Mouse (Mus musculus) liver (tissue): ENCODE data around the gene Cxcl14.
A peak's percentile ranks its signal among the peaks of the same experiment; 100 is the strongest.

ENCODE experiments used
- DNase-seq: peaks from one replicate; pipeline ENCODE4 v3.0.0-alpha.2; 2020; ENCODE audit warnings: mixed read lengths

Cxcl14 gene

DNA sequence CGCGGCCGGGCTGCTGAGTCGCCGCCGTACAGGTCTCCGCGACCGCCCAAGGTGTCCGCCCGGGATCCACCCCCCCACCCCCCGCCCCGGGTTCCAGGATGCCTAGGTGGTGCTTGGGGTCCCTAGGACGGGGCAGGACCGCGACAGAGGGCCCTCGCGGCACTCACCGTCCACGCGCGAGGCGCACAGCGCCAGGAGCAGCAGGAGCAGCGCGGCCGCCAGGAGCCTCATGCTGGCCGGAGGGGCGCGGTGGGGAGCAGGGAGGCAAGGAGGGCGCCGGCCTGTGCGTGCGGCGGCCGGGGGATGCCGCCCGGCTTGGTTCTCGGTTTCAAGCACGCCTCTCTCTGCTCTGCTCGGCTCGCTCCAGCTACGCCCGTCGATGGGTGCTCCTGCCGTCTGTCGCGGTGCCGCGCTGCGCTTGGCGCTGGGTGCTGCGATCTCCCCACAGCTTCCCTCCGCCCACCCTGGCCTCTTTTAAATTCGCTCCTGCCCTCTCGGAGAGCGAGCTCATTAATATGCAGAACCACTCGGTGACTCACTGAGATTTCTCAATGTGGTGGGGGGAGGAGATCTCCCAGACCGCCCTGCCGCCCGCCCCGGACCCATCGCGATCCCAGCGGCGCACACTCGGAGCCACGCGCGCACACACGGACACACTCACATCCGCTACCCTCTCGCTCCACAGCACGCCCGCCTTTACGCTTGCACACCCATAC is at the start of gene Cxcl14:
Gene Cxcl14 (minus strand): TSS at position 609 of the 716 bp plus-strand sequence.
- DNase-seq = no peak

DNA sequence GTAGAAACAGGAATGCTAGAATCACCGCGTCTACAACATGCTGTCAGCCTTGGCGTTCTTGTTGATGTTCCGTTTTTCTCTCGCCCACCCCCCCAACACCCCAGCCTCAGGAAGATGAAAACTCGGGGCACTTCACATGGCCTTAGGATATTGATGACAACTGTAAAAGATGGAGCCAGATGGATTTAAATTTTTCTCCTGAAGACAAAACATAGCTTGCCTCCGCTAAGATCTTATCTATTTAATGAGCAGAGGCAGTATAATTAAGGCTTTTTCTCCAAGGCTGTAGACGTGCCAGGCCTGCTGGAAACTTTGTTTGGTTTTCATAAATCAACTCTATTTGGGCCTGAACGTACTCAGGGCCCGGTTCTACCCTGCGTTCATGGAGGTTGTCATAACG is 48.0 kb upstream of the Cxcl14 start:
- no peak for DNase-seq

DNA sequence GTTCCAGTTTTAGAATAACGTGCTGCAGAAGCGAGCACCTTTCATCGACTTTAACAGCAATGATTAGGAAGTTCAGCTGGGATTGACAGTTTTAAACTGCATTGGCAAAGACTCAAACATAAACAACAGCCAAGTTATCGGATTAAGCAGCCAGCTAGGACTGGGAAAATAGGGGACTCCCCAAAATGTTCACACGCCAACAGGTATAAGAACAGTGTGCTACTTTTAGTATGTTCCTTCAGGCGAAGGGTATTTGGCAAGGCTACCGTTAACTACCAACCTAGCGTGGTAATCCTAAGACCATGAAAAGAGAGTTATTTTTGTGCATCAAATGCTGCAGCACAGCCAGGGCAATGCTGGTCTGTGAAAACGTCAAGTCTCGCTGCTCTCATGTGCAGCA is 46.1 kb upstream of the Cxcl14 start:
- no peak for DNase-seq

DNA sequence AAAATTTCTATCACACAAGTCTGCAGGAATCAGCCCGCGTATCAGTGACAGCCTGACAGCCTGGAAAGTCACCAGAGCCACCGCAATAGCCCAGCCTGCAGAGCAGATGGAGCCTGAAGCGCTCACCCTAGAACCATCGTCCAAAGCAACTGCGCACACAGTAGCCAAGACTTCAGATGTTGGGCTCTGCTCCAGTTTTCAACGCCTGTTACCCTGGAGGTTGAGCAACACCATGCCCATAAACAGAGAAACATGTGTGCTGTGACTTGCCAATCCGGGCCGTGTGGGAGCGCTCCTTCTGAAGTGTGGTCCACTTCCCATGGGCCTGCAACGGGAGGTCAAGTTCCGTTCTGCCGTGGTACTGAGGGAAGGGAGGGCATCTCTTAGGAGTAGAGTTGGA is 44.2 kb upstream of the Cxcl14 start:
- DNase-seq = no peak

DNA sequence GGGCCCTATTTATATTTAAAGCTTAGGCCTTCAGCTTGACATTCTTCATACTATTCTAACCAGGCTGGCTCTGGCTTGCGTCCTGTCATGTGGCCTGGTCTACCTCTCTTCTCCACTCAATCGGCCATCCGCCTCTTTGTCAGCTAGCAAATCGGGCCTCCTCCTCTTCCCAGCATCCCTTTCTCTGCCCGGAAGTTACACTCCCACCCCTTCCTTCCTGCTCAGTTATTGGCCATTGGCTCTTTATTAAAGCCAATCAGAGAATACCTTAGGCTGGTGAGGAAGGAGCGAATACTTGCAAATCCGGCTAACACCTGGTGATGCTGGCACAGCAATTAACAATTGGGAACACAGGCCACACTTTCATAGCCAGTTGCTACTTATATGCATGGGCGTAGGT is 43.5 kb upstream of the Cxcl14 start:
- DNase-seq = no peak

DNA sequence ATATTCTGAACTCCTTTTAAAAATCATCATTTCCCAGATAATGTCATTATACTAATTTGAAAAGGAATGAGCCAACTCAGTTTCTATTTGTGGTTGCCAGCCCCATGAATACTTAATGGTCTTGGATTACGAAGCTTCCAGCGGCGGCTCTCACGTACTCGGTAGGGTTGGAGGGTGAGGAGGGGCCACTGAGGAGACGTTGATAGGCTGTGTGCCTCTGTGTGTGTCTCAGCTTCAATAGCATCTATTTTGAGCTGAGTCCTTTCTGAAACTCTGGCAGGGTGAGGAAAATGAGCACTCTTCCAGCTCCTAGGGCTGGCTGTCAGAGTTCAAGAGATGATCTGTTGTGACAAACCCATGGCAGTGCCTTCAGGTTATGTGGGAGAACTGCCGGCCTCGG is 40.6 kb upstream of the Cxcl14 start:
- DNase-seq = no peak

DNA sequence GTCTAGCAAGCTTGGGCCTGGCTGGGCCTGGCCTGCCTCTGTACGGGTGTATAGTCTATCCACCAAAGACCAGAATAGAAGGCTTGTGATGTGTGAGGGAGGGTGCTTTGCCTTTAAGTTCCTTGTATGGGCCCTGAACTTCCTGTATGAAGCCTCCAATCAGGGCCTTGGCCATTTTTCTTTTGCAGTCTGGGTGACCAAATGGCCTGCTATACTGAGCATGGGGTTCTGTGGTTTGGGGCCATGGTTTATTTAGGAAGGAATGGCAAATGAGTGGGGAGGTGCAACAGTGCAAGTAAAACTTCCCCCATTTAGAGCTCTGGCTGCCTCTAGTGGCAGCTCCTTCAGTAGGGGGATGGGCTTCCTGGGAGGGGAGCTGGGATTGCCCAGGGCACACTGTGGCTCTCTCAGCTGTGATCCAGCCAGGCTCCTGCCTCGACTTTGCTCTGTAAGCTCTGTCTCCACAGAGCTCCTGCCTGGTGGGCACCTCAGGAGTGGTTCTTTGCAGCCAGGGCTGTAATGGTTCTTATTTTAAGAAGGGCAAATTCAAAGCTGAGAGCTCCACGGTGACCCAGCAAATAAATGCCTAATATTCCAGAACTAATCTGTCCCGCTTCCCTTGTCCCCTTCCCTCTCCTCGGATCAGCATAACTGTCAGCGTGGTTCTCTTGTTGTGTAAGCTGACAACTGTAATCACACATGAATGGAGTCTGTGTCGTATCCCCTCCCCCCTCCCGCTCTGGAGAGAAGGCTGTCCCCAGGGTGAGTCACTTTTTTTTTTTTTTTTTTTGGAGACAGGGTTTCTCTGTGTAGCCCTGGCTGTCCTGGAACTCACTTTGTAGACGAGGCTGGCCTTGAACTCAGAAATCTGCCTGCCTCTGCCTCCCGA is 38.7 kb upstream of the Cxcl14 start:
- DNase-seq = no peak

DNA sequence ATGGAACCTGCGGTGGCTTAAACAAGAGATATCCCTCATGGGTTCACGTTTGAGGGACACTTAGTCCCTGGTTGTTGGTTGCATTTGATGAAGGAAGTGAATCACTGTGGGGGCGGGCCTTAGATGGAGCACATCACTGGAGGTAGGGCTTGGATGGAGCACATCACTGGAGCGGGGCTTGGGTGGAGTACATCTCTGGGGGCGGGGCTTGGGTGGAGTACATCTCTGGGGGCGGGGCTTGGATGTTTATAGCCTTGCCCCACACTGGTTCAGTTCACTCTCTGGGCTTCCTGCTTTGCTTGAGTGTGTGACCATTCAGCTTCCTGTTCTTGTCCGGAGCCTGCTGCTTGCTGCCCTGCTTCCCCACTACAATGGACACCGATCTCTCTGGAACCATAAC is 37.9 kb upstream of the Cxcl14 start:
- DNase-seq = peak; percentile 26

DNA sequence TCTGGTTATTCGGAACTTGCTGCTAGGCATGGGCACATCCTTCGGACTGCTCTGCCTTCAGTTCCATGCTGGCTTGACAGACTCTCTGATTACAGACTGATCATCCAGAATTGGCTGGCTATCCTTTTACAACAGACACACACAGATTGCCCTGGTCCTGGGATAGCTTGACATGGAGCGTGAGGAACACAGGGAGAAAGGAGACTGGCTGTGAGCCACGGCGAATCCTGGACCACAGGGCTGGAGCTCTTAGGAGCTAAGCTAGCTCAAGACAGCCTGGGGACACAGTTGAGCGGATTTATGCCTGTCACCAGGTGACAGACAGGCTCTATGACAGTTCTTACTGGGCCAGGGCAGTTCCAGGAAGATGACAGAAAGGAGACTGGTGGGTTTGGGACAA is 36.0 kb upstream of the Cxcl14 start:
- DNase-seq = no peak

DNA sequence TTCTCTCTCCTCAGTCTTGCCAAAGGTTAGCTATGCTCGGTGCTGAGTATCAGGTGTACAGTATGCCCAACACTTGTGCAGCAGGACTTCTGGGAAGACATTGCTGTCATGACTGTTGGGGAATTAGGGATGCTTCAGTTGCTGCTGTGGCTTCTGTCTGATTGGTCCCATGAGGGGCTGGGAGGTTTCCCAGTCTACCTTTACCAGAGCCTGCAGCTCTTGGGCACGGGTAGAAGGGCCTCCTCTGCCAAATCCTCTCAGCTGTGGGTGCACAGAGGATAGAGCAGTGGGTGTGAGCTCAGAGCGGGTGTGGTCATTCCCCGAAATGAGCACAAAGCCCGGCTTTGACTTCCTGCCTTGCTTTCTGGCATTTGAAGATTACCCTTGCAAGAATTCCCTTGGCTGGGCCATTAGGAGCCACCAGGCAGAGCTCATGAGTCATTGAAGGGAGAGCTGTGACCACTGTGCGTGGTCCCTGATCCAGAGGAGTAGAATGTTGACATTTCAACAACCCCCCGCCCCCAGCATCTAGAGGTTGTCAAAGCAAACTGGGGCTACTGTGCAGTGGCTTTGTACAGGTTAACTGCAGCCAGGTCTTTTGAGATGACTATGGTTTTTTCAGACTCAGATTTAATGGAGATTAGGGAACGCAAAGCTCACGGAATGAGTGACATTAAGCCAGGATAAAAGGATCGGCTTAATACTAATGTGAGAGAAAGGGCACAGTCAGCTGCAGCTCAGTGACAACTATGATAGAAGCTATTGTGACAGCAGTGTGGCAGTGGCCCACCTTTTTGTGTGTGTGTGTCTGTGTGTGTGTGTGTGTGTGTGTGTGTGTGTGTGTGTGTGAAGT is 34.5 kb upstream of the Cxcl14 start:
- DNase-seq = no peak

DNA sequence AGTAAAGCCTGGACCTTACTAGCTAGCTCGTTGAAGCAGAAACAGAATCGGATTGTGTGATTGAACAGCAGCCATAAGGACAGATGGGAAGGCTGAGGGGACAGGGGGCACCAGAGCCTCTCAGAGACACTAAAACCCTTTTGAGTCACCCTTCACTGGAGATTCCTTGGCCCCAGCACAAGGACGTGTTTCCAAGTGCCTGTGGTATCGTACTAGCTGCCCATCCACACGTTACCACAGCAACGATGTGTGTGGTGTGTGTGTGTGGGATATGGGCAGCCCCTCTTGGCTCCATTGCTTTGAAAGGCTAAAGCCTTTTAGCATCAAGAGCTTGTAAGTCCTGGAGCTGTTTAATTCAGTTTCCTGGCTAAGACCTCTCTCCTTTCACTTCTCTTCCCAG is 33.4 kb upstream of the Cxcl14 start:
- DNase-seq = no peak

DNA sequence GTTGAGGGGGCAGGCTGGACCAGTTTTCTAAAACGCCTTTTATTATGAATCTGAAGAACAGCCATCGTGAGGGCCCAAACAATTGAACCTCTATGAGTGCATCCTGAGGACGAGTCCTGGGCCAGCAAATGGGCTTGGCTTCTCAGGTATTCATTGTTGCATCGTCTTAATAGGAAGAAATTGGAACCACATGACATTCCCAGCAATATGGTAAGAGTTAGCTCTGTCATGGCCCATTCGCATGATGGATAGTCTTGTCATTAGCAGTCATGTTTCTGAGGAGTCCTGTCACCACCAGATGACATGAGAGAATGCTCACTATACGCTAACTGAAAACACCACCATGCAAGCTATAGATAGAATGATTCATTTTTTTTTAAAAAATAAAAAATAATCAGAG is 32.8 kb upstream of the Cxcl14 start:
- no peak for DNase-seq

DNA sequence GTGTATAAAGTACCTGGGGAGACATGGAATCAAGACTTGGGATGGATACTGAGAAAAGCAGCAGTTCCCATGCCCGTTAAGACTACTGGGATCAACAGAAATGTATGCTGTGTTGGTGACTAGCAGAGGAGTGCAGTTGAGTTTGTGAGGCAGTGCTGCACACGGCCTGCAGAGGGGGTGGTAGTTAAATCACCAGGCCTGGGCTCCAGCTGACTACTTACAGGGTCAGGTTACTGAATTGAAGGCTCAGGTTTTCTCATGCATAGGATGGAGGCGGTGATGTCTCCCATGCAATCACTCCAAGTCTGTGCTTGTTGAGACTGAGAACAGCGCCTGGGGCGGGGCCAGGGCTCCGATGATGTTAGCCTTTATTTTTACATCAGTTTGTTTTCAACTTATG is 31.4 kb upstream of the Cxcl14 start:
- DNase-seq = no peak

DNA sequence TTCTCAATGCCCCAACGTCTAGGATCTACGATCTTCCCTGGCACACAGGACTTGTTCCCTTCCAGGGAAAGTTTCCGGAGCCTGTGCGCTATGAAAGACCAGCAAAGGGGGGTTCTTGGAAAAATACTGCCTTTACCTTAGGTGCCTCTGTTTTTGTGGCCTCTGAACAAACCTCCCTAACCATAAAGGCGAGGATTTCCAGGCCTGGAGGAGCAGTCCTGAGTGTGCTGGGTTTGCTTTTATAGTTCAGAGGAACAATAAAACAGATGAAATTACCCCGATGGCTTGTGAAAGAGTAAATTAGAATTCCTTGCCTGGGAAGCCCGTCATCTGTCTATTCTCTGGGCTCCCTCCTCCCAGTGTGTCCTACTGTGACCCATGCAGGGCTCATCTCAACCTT is 25.3 kb upstream of the Cxcl14 start:
- DNase-seq = no peak

DNA sequence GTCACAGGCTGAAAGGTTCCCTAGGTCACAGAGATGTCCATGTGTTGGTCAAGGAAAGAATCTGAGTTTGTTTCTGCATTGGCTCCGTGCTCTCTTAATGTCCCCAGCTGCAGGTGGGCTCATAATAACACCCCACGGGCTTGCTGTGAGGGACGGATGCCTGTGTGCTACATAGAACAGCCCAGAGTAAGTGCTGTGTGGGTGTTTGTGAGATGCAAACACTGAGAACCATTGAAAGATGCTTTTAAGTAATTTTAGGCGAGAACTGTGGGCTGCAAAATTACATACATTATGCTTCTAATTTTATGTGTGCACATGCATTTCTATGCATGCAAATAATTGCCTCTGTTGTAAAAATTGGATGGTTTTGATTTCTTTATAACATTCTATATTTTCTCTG is 20.6 kb upstream of the Cxcl14 start:
- DNase-seq = no peak

DNA sequence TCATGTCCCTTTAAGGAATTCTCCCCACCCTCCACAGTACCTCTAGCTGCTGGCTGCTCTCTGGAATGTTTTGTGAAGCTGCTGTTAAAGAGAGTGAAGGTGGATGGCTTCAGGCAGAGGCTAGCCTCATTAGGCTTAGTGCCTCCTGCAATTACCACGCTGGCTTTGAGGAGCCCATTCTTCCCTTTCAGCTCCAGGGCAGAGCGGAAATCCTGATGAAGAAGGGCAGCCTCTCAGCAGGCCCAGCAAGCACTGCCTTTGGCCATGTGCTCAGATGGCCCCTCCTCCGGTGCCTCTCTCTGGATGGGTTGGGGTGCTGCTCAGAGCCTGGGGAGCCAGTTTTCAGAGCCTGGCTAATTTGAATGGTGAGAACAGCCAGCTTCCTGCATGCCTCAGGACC is 18.9 kb upstream of the Cxcl14 start:
- DNase-seq = no peak

DNA sequence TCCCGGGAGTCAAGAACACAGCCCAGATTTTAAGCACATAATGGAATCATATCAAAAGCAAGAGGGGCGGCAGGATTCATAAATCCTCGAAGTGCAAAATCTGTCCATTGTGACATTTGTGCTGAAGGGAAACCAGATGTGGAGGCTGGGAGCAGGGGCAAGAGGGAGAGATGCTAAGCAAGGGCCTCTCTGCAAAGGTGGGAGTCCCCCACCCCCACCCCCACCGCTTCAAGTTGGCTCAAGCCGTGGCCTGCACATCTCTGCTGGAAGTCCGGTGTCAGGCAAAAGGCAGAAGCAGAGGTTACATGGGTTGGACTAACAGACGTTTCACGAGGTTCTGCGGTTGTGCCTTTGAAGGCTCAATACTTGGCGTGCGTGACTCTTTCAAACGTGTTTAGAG is 8.7 kb upstream of the Cxcl14 start:
- DNase-seq = no peak

DNA sequence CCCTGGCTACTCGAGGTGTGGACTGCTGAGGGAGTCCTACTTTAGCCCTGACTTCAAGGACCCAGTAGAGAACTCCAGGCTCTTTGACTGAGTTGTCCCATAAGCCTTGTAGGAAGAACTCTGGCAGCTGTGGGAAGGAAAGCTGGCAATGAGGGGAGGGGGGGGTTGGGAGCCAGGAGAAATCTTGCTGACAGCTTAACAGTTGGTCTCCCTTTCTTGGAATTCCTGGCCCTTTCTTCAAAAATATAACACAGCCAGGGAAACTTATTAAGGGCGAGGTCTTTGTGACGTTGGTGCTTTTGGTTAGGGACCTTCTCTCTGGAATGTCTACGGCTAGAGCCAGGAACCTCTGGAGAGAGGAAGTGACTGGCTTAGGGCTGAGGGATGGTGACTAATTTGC is 8.1 kb upstream of the Cxcl14 start:
- no peak for DNase-seq

DNA sequence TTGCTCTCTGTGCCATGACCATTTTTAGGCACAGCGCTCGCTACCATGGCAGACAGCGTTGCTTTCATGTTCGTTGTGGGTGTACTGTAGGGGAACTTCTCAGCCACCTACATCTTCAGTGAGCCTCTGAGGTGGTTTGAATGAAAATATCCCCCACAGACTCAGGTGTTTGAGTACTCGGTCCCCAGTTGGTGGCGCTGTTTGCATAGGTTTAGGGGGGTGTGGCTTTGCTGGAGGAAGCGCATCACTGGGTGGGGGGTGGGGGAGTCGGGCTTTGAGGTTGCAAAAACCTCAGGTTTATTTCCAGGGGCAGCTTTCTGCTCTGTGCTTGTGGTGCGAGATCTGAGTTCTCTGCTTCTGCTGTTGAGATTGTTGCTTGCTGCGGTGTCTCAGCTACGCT is 3.0 kb upstream of the Cxcl14 start:
- no peak for DNase-seq

DNA sequence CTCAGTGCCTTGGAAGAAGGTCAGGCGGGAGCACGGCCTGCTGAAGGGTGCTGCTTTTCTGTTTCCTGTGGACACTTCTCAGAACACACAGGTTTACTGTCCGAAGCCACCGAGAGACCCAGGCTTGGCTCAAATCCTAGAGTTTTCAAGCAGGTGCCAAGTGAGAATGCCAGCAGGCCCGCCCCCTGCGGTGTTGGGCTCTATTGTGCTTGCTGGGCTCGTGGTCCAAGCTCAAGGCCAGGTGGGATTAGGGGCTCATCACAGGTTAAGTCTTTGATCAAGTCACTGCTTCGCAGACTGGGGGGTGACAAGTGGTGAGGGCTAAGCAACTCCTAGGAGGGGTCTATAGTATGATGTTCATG is 289 bp upstream of the Cxcl14 start:
- no peak for DNase-seq

DNA sequence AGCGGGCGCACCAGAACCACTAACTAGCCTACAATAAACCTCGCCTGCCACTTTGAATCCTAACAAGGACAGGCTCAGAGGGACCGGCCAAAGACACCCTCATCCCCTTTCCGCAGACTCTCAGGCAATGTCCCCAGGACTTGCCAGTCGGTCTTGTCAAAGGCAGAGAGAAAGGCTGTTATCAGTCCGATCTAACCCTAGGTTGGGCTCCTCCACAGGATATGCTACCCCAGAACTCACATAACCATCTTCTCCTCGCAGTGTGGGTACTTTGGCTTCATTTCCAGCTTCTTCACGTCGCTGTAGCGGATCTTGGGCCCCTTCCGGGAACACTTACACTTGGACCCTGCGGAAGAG is 787 bp downstream of the Cxcl14 start:
- DNase-seq = no peak

DNA sequence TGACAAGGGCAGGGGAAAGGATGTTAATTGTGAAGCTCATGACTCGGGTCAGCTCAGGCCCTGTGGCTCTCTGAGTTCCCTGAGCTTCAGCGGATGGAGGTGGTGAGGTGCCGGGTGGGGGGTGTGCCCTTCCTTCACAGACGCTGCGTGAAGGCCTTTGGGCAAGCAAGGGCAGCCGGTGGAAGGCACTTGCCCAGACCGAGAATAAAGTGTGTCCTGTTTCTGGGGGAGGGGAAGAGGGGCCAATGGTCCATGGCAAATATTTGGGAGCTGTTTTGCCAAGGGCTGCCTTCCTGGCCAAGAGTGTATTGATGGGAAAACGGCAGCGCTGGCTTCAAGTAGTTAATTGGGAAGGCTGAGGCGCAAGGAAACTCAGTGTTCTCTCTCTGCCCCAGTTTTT is 1.4 kb downstream of the Cxcl14 start:
- DNase-seq = no peak

DNA sequence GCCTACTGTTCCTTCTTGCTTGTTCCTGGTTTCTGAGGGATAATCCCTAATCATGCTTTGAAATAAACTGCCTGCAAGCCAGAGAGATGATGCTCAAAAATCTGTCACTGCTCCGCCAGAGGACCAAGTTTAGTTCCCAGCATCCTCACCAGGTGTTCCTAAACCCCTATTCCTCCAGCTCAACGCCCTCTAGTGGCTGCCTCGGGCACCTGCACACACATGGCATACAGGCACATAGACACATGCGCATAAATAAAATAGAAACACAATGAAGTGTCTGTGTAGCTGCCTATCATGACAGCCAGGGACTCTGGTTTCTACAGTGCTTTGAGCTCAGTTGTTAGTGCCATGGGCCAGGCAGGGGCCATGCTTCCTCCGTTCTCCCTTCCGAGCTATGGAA is 6.4 kb downstream of the Cxcl14 start:
- no peak for DNase-seq

DNA sequence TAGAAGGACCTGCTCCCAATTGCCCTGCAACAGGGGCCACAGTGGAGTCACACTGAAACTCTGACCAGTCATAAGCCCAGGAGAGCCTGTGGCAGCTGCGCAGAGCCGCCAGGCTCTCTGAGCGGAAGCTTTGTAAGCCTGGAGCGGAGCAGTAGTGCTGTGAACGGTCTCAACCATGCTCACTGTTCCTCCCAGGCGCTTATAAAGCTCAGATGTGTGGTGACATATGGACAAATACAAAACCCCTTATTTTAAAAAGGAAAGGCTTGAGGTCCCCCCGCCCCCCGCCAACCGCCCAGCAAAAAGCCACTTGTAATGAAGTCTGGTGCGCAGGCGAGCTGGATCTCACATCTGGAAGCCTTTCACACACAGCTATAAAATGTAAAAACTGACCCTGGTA is 7.1 kb downstream of the Cxcl14 start:
- no peak for DNase-seq
